Mouse (Mus musculus): ENCODE measurements at regions not wholly inside any gene's neighbourhood (a gene's known extent, or its start where the extent isn't known, plus 50 kb on each side); places are given as distances from the start of the nearest gene placed in this dataset.

DNA sequence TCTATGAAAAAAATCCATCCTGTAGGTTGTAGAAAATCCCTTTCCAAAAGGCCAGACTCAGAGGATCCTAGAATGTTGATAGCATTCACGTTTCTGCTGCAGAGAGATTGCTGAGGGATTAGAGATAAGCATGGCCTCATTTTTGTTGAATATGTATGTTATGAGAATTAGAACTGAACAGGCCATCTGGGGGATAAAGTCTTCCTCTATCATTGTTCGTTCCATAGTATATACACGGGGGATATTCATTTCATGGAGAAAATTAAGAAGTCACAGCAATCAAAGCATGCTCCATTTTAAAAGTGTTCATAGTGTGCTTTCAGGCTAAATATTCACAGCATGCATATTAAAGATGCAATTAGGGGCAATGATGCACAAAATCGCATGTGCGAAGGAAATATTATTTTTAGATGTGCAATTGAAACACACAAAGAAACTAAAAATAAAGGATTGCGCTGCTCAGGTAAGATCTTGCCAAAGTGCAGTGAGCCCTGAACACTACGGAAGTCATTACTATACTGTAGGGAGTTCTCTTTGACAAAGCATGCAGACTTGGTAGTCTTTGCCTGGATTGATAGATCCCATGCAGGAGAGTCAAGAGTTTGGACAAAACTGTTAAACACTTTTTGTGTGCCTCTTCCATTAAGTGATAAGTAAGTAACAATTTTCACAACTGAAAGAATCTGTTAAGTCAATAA lies 511.5 kb downstream of the Phf3 start:
- Histone ChIP-seq H3K9me3 (ENCODE audit: low read depth, low read length) (no peaks in the 10 kb centered on the region), H3K9ac (no peak overlapping the region), H3K4me1 (ENCODE audit: insufficient read depth) (no peaks in the 10 kb centered on the region), H3K27me3 (ENCODE audit: insufficient read depth, low read length) (no peaks in the 10 kb centered on the region), H3K4me2 (no peak overlapping the region), H3K4me3 (ENCODE audit: low read depth, low read length) (no peak overlapping the region), H3K36me3 (ENCODE audit: insufficient read depth) (no peaks in the 10 kb centered on the region), H3K27ac (ENCODE audit: low read depth) (no peak overlapping the region)
- TF ChIP-seq CTCF (IDR thresholded peaks at IDR 0.05; ENCODE audit: low read depth): no peak
- WGBS: 85% methylated on average over 7 of the region's 7 CpGs
- DNase-seq (no peak), ATAC-seq (ENCODE audit: insufficient read depth) (no peak)

DNA sequence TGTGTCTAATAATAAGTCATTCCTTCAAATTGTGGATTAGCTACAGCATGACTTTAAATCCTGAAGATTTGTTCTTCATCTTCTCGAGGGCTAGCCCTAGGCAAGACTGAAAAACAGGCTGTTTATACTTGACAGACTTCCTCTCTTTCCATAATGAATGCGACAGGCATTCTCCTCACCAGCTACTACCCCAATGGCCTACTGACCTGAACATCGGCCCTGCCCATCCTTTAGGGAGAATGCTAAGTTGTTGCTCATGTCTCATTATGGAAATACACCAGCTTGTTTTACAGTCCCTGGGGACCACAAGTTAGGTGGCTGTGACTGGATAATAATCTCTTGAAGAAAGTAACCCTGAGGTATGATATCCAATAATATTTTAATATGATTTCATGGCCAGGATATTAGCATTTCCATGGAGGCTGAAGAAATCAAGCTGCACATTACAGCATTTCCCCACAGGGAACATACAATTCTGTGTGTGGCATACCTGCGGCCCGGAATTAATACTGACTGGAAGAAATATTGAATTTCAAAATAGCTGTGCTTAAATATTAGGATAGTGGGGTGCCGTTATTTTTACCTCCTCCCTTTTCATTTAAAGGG lies 553.0 kb downstream of the Phf3 start:
- no peak for DNase-seq
- Histone ChIP-seq H3K27ac (ENCODE audit: low read depth) (no peak overlapping the region), H3K27me3 (ENCODE audit: insufficient read depth, low read length) (no peaks in the 10 kb centered on the region), H3K4me3 (ENCODE audit: low read depth, low read length) (no peak overlapping the region), H3K4me2 (no peak overlapping the region), H3K9me3 (ENCODE audit: low read depth, low read length) (no peaks in the 10 kb centered on the region), H3K4me1 (ENCODE audit: insufficient read depth) (no peaks in the 10 kb centered on the region), H3K36me3 (ENCODE audit: insufficient read depth) (no peaks in the 10 kb centered on the region), H3K9ac (no peak overlapping the region)
- WGBS: 72% methylated on average over 6 of the region's 6 CpGs
- ATAC-seq (ENCODE audit: insufficient read depth): no peak
- TF ChIP-seq CTCF (IDR thresholded peaks at IDR 0.05; ENCODE audit: low read depth): no peak

DNA sequence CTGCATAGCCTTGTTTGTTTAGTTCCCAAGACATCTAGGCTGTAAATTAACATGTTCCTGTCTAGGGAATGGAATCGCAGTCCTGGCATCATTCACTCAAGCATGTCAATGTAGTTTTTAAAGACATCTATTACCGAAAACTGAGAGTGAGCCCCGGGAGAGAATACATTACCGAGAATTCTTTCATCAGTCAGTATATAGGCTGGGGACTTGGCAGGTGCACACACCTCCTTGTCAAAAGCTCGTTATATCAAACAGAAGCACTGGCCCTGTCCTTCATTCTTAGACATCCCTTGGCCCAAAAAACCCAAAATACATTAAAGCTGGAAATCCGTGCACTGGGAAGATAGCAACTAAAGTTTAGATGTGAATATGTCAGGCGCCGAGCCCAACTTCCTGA lies 555.5 kb downstream of the Phf3 start:
- 87% methylated on average over 8 of the region's 8 CpGs for WGBS
- TF ChIP-seq CTCF (IDR thresholded peaks at IDR 0.05; ENCODE audit: low read depth): no peak
- DNase-seq (no peak), ATAC-seq (ENCODE audit: insufficient read depth) (no peak)
- Histone ChIP-seq H3K27ac (ENCODE audit: low read depth) (no peak overlapping the region), H3K27me3 (ENCODE audit: insufficient read depth, low read length) (no peaks in the 10 kb centered on the region), H3K4me1 (ENCODE audit: insufficient read depth) (no peaks in the 10 kb centered on the region), H3K9ac (no peak overlapping the region), H3K9me3 (ENCODE audit: low read depth, low read length) (no peaks in the 10 kb centered on the region), H3K36me3 (ENCODE audit: insufficient read depth) (no peaks in the 10 kb centered on the region), H3K4me3 (ENCODE audit: low read depth, low read length) (no peak overlapping the region), H3K4me2 (no peak overlapping the region)

DNA sequence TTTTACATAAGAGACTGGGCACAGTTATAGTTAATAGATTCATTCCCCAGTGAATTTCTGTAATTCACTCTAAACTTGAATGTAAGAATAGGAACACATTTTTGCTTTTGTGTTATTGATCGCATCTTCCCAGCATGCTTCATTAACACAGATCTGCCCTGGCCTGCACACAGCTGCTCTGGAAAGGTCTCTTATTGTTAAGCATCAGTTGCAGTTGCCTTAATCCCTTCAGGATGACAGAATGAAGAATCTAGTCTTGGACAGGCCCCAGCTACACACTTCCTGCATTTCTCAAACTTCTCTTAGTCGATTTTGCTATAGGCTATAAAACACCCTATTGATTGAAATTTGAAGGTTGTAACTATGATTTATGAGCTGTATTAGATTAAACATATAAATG lies 584.6 kb downstream of the Phf3 start:
- DNase-seq: no peak
- no peak for ATAC-seq (ENCODE audit: insufficient read depth)
- no peak overlapping the region for H3K27ac ChIP-seq (ENCODE audit: low read depth)
- no peak overlapping the region for H3K9ac ChIP-seq
- no peak overlapping the region for H3K4me3 ChIP-seq (ENCODE audit: low read depth, low read length)
- no peak overlapping the region for H3K4me2 ChIP-seq
- no peaks in the 10 kb centered on the region for H3K36me3 ChIP-seq (ENCODE audit: insufficient read depth)
- H3K9me3 ChIP-seq (ENCODE audit: low read depth, low read length): no peaks in the 10 kb centered on the region
- no peaks in the 10 kb centered on the region for H3K4me1 ChIP-seq (ENCODE audit: insufficient read depth)
- no peaks in the 10 kb centered on the region for H3K27me3 ChIP-seq (ENCODE audit: insufficient read depth, low read length)
- WGBS: 66% methylated on average over 2 of the region's 2 CpGs
- TF ChIP-seq CTCF (IDR thresholded peaks at IDR 0.05; ENCODE audit: low read depth): no peak

DNA sequence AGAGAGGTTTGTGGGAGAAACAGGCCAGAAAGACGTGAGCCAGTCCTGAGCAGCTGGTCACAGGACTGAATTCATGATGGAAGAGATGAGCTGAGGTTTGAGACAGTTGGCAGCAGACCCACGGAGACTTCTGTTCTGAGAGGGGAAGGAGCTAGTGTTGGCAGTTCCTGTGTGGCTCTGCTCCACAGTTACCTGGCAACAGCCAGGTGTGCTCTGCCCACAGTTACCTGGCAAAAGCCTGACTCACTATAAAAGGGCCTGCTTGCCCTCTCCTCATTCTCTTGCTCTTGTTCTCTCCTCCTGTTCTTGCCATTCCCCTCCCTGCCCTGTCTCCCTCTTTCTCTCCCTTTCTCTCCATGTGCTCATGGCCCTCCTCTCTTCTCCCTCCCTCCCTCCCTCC lies 611.3 kb downstream of the Phf3 start:
- WGBS: 29% methylated on average over 2 of the region's 2 CpGs
- no peak for ATAC-seq (ENCODE audit: insufficient read depth)
- Histone ChIP-seq H3K4me3 (ENCODE audit: low read depth, low read length) (no peak overlapping the region), H3K27me3 (ENCODE audit: insufficient read depth, low read length) (no peaks in the 10 kb centered on the region), H3K4me2 (no peak overlapping the region), H3K27ac (ENCODE audit: low read depth) (no peak overlapping the region), H3K4me1 (ENCODE audit: insufficient read depth) (no peaks in the 10 kb centered on the region), H3K9ac (no peak overlapping the region), H3K36me3 (ENCODE audit: insufficient read depth) (no peaks in the 10 kb centered on the region), H3K9me3 (ENCODE audit: low read depth, low read length) (no peaks in the 10 kb centered on the region)
- no peak for TF ChIP-seq CTCF (IDR thresholded peaks at IDR 0.05; ENCODE audit: low read depth)
- DNase-seq: no peak

DNA sequence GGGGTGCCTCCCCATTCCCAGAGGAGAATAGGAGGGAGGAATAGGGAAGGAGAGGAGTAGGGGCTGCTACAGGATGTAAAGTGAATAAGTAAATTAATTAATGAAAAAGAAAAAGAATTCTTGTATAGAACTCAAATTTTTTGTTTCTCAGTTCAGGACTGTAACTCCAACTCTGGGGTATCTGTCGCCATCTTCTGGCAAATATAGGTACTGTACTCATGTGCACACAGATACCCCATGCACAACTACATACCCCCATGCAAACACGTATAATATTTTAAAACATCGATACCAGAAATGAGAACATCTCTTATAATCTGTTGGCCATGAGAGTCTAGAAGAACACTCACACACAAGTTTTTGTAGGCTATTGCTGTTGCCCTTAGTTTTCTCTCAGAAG lies 614.2 kb downstream of the Phf3 start:
- DNase-seq: peak; percentile 33
- no peak for ATAC-seq (ENCODE audit: insufficient read depth)
- 67% methylated on average over 3 of the region's 3 CpGs for WGBS
- Histone ChIP-seq H3K4me3 (ENCODE audit: low read depth, low read length) (no peak overlapping the region), H3K9me3 (ENCODE audit: low read depth, low read length) (no peaks in the 10 kb centered on the region), H3K4me2 (no peak overlapping the region), H3K27ac (ENCODE audit: low read depth) (no peak overlapping the region), H3K36me3 (ENCODE audit: insufficient read depth) (no peaks in the 10 kb centered on the region), H3K27me3 (ENCODE audit: insufficient read depth, low read length) (no peaks in the 10 kb centered on the region), H3K4me1 (ENCODE audit: insufficient read depth) (no peaks in the 10 kb centered on the region), H3K9ac (no peak overlapping the region)
- TF ChIP-seq CTCF (IDR thresholded peaks at IDR 0.05; ENCODE audit: low read depth): peak; percentile 35; the same call in 1 of the 2 replicates

DNA sequence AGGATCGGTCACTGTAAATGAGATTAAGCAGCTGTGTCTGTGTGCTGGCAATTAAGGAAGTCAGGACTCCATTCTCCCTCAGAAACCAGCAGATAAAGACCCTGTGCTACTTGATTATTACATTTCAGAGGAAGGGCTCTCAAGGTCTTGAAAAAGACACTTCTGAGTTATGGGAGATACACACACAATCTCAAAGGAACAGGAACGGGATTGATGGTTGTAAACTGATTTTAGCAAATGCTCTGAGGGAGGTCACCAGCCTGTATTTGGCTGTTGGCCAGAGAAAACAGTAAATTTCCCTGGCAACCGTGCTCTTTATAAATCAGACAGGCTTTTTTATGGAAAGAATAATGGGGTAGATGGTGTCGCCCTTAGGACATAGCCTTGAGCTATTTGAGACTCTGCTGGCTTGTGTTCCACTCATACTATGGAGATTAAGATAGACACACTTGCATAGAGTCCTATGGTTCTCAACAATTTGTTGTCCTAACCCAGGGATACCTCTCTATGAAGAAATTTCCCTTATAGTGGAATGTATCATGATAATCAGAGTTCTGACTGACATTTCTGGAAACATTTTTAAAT lies 656.9 kb downstream of the Phf3 start:
- DNase-seq (peak; percentile 23), ATAC-seq (ENCODE audit: insufficient read depth) (no peak)
- Histone ChIP-seq H3K9me3 (ENCODE audit: low read depth, low read length) (no peaks in the 10 kb centered on the region), H3K4me2 (no peak overlapping the region), H3K9ac (no peak overlapping the region), H3K27me3 (ENCODE audit: insufficient read depth, low read length) (no peaks in the 10 kb centered on the region), H3K27ac (ENCODE audit: low read depth) (no peak overlapping the region), H3K4me3 (ENCODE audit: low read depth, low read length) (no peak overlapping the region), H3K36me3 (ENCODE audit: insufficient read depth) (no peaks in the 10 kb centered on the region), H3K4me1 (ENCODE audit: insufficient read depth) (no peaks in the 10 kb centered on the region)
- TF ChIP-seq CTCF (IDR thresholded peaks at IDR 0.05; ENCODE audit: low read depth): no peak
- WGBS: 26% methylated on average over 4 of the region's 4 CpGs
